Mouse (Mus musculus) ES-E14 (cell line): Measurements from ENCODE around the gene Pdzd8.

ENCODE experiments used
- CHD2 ChIP-seq: IDR thresholded peaks from 2 replicates; pipeline ENCODE4 v1.6.1; 2014; ENCODE audit warnings: mild to moderate bottlenecking, low read depth, low read length, inconsistent platforms
- HCFC1 ChIP-seq: IDR thresholded peaks from 2 replicates; pipeline ENCODE4 v1.6.1; 2012; ENCODE audit warnings: low read length, inconsistent platforms, borderline replicate concordance; ENCODE audit not compliant: insufficient read depth
- MAFK ChIP-seq: IDR thresholded peaks from 2 replicates; pipeline ENCODE4 v1.6.1; 2014; ENCODE audit warnings: mild to moderate bottlenecking, low read depth, low read length, inconsistent platforms; ENCODE audit not compliant: insufficient read depth
- ZC3H11A ChIP-seq: IDR thresholded peaks from 2 replicates; pipeline ENCODE4 v1.6.1; 2012; ENCODE audit warnings: low read depth, mild to moderate bottlenecking, inconsistent platforms, low read length, borderline replicate concordance
- ZNF384 ChIP-seq: IDR thresholded peaks from 2 replicates; pipeline ENCODE4 v1.6.1; 2012; ENCODE audit warnings: low read depth, low read length, inconsistent platforms

DNA sequence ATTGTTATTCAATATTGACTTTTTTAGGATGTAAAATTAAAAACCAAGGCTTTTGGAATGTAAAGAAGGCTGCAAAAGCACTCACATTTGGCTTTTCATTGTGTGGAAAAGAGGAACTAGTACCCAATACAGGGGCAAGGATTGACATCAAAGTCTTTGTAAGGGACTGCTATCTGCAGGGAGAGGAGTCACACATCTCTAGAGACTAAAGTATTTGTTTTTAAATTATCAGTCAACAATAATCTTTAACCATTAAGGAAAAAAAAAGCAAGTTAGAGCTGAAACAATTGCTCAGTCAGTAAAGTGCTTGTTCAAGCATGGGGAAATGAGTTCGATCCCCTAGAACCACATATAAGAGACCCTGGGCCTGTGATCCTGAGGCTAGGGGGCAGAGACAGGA lies 8.9 kb downstream of the Pdzd8 start:
- TF ChIP-seq ZC3H11A (no peak), HCFC1 (no peak), MAFK (no peak), CHD2 (no peak), ZNF384 (no peak)
